Mouse (Mus musculus) heart, adult 10 weeks (tissue): ENCODE measurements around the gene H2-K1. TPM values are rescaled to one million over a fixed set of nuclear protein-coding genes. Genes with fewer than 3 reads are reported as not detected.

Source experiments
- polyA plus RNA-seq: library from polyadenylated mRNA; stranded (reverse); fragments of 350-450 nt; fragmentation: Illumina TruSeq; extraction: RNeasy Lipid Tissue Mini Kit (QIAGEN cat#74804); gene quantifications from one replicate; pipeline ENCODE4 v1.2.3, GENCODE M21; 2014; ENCODE audit warnings: low read depth, low replicate concordance

Gene H2-K1
- 293 TPM for polyA plus RNA-seq

DNA sequence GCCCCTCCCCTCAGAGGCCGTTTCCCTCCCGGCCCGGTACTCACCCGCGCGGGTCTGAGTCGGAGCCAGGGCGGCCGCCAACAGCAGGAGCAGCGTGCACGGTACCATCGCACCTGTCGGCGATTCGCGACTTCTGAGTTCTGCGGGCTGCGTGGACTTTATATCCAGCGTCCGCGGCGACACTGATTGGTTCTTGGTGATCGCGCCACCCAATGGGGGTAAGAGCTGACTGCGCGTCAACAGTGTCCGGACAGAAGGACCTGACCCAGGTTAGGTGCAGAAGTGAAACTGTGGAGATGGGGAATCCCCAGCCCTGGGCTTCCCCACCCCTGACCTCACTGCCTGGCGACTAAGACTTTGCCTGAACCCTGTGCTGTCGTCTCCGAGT, at the start of gene H2-K1:
Gene H2-K1, minus strand, starts transcription at position 198 of the 388 bp plus-strand sequence.

DNA sequence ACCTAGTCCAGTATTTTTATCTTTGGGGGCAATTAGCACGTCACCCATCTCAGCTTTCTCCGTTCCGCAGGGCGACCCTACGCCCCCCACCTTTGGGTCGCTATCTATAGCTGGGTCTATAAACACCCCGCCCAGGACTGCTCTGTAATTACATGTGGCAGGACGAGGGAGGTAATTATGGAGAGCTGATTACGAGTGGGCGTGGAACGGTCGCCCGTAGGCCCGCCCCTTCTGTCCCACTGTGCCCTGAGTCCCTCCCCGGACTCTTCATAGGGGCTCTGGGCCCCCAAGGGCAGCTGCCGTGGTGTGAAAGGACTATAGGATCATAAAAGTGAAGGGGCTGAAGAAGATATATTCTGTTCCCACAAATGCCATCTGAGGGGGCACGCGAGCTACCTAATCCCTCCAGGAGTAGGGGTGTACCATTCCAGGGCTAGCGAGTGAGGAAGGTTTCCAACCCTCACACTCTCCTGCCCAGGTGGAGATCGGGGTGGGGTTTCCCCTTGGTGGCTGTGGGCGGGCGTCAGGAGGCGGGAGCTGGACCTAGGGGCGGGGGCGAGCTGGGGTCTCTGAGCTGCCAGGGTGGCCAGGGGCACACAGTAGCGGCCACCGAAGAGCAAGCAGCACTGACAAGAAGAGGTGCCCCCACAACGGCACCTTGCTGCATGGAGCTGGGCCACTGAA, 38.9 kb upstream of the H2-K1 start, which contains the start of gene Col11a2:
Gene Col11a2, plus strand, starts transcription at position 560 of the 684 bp plus-strand sequence.

DNA sequence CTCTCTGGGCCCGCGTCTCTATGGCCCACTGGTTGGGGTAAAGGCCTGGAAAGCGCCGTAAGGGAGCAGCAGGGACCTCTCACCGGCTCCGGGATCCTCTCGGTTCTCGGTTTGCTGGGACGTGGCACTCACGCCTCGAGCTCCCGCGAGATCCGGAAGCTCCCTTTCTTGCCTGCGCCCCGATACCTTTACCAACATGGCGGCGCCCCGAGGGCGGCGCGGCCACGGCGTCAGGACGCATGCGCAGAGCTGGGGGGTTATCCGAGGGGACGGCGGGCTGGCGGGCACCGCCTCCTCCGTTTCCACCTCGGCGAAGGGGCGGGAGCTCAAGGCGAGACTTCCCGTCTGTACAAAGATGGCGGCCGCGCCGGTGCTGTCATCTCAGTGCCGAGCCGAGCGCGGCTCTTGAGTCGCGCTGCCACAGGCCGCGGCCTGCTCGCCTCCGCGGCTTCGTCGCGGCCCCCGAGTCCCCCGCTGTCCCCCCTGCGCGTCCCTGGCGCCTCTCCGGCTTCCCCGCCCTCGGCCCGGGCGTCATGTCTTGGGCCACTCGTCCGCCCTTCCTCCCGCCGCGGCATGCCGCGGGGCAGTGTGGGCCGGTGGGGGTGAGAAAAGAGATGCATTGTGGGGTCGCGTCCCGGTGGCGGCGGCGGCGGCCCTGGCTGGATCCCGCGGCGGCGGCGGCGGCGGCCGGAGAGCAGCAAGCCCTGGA, 31.5 kb upstream of the H2-K1 start, which contains the start of the genes Slc39a7 and Rxrb:
Gene Slc39a7, minus strand, starts transcription at position 218 of the 709 bp plus-strand sequence.
Gene Rxrb, plus strand, starts transcription at position 348 of the 709 bp plus-strand sequence.

DNA sequence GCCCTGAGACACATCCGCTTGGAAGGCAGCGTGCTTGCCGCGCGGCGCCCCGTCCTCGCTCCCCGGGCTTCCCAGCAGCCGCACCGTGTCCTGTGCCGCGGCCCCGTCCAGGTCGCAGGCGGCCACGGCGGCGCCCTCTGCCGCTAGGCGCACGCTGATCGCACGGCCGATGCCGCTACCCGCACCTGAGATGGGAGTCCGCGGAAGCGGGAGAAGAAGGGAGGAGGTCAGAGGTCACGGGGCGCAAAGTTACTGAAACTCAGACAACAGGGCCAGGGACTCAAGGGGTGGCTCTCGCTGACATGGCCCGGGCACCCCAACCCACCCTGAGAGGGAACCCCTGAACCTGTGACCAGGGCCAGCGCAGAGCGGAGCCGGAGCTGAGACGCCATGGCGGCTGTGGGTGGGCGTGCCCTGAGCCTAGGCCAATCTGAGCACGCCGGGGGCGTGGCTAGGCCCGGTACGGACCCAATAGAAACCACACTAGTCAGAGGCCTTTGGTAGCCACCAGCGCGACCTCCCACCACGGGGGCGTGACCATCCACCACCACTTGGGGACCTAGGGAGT, 27.6 kb upstream of the H2-K1 start, which contains the start of gene H2-Ke6:
Gene H2-Ke6, minus strand, starts transcription at position 405 of the 568 bp plus-strand sequence.

DNA sequence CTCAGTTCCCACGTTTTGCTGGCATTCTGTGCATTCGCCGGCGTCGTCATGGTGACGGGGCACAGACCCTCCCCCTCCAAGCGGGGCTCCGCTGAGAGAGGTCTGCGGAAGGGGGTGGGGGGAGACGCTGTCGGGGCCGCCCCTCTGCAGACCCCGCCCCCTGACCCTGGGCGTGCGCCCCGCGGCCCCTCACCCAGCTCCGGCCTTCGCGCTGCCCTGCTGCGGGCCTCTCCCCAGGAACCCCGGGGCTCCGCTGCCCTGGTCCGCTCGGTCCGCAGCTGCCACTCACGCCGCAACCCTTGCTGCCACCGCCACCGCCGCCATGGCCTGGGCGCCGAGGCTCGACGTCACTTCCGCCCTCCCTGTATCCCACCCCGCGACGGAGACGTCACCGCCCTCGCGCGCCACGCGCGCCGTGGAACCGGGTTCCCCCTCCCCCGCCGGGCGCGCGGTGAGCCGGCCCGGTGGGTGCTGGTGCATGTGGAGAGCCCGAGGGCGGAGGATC, 24.2 kb upstream of the H2-K1 start, which contains the start of gene Ring1:
Gene Ring1, minus strand, starts transcription at position 364 of the 505 bp plus-strand sequence.

DNA sequence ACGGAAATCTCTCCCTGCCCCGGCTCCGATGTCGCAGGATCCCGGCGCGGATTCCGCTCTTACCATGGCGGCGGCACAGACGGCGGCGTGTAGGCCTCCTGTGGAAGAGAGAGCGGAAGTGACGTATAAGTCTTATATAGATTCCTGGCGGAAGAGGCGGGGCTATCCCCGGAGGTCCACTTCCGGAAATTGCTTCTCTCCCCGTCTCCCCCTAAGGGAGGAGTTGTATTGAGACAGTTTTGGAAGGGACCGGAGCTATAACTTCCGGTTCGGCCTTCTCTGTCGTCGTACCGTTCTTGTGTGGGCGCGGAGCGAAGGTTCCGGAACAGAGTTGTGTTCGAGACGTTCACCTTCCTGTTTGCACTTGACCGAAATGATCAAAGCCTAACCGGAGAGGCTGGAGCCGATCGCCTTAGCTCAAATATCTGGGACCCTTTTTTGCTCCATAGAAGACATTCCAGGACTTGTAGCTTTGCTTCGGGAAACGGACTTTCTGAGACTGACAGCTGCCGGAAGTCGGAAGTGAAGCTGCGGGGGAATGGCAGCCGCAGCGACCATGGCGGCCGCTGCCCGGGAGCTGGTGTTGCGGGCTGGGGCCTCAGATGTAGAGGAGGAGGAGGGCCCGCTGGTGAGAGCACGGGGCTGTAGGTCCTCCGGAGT, 44.5 kb downstream of the H2-K1 start, which contains the start of the genes Vps52 and Rps18:
Gene Vps52, plus strand, starts transcription at position 258 of the 660 bp plus-strand sequence.
Gene Rps18, minus strand, starts transcription at position 447 of the 660 bp plus-strand sequence.

DNA sequence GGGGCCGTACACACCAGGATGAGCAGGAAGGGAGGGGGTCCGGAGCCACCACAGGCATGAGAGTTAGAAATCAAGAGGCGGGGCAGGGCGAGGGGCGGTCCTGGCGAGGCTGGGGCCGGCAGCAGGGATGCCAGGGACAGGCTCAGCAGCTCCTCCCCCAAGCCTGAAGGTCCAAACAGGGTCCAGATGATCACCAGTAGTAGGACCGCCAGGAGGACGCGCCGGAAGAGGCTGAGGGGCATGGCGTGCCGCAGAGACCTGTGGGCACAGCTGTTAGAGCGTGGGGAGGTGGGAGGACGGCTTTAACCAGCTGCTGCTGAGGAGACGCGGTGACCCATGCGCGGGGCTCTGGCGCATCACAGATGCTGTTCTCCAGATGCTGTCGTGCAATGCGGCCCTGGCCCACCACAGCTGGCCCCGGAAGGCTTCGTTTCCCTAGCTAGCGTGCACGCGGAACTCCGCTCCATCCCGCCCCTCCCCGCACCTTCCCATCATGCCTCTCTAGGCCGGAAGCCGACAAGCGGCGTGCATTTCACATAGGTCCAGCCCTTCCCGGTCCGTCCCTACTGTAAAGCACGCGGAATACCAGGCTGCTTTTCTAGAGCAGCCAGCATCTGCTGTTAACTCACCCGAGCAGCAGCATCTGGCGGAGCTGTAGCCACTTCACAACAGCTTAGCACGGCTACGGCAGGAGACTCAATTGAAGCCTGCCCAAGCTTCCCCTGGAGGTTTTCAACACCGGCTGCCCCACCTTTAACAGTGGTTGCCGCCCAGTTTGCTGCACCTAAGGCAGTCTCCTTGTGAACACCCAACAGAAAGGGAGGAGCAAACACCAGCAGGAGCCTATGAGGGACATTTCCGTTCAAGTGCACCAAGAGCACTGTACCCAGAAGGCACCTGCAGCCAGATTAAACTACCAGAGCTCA, 48.9 kb downstream of the H2-K1 start, which contains the start of gene B3galt4:
Gene B3galt4, minus strand, starts transcription at position 468 of the 926 bp plus-strand sequence.

Other genes starting within 250 kb of the H2-K1 start
- 199 TPM for gene Rab11b, start 239.8 kb downstream of the H2-K1 start, polyA plus RNA-seq
- gene Angptl4, start 218.5 kb downstream of the H2-K1 start, polyA plus RNA-seq, result 10.0 TPM
- gene Kank3, start 189.8 kb downstream of the H2-K1 start, polyA plus RNA-seq, result 106 TPM
- gene Rps28, start 175.8 kb downstream of the H2-K1 start, polyA plus RNA-seq, result 651 TPM
- gene Ndufa7, start 175.8 kb downstream of the H2-K1 start, polyA plus RNA-seq, result 757 TPM
- gene Cd320, start 157.3 kb downstream of the H2-K1 start, polyA plus RNA-seq, result 28.3 TPM
- not detected for gene Gm7029, start 126.5 kb downstream of the H2-K1 start, polyA plus RNA-seq
- 1.3 TPM for gene Kifc1, start 109.7 kb downstream of the H2-K1 start, polyA plus RNA-seq
- not detected for gene Platr17, start 95.2 kb downstream of the H2-K1 start, polyA plus RNA-seq
- 18.3 TPM for gene Daxx, start 90.9 kb downstream of the H2-K1 start, polyA plus RNA-seq
- 57.6 TPM for gene Tapbp, start 84.4 kb downstream of the H2-K1 start, polyA plus RNA-seq
- 16.8 TPM for gene Zbtb22, start 84.4 kb downstream of the H2-K1 start, polyA plus RNA-seq
- 46.9 TPM for gene Rgl2, start 70.8 kb downstream of the H2-K1 start, polyA plus RNA-seq
- 93.3 TPM for gene Pfdn6, start 60.0 kb downstream of the H2-K1 start, polyA plus RNA-seq
- 8.0 TPM for gene Wdr46, start 59.7 kb downstream of the H2-K1 start, polyA plus RNA-seq
- 2.3 TPM for gene B3galt4, start 48.9 kb downstream of the H2-K1 start, polyA plus RNA-seq
- 36.9 TPM for gene Vps52, start 44.5 kb downstream of the H2-K1 start, polyA plus RNA-seq
- 892 TPM for gene Rps18, start 44.3 kb downstream of the H2-K1 start, polyA plus RNA-seq
- gene Ring1, start 24.3 kb upstream of the H2-K1 start, polyA plus RNA-seq, result 25.6 TPM
- 140 TPM for gene H2-Ke6, start 27.7 kb upstream of the H2-K1 start, polyA plus RNA-seq
- 68.0 TPM for gene Slc39a7, start 31.3 kb upstream of the H2-K1 start, polyA plus RNA-seq
- 42.4 TPM for gene Rxrb, start 31.5 kb upstream of the H2-K1 start, polyA plus RNA-seq
- 1.5 TPM for gene Col11a2, start 39.1 kb upstream of the H2-K1 start, polyA plus RNA-seq
- not detected for gene H2-Oa, start 92.0 kb upstream of the H2-K1 start, polyA plus RNA-seq
- 5.4 TPM for gene H2-DMa, start 119.2 kb upstream of the H2-K1 start, polyA plus RNA-seq
- 78.8 TPM for gene Brd2, start 122.3 kb upstream of the H2-K1 start, polyA plus RNA-seq
- gene H2-DMb2, start 143.0 kb upstream of the H2-K1 start, polyA plus RNA-seq, result 0.99 TPM
- gene H2-DMb1, start 152.7 kb upstream of the H2-K1 start, polyA plus RNA-seq, result 2.1 TPM
- 7.5 TPM for gene Tap1, start 187.2 kb upstream of the H2-K1 start, polyA plus RNA-seq
- 9.3 TPM for gene Psmb9, start 187.4 kb upstream of the H2-K1 start, polyA plus RNA-seq
- 22.3 TPM for gene Psmb8, start 197.4 kb upstream of the H2-K1 start, polyA plus RNA-seq
- 26.4 TPM for gene Tap2, start 203.2 kb upstream of the H2-K1 start, polyA plus RNA-seq
- 1.0 TPM for gene H2-Ob, start 238.6 kb upstream of the H2-K1 start, polyA plus RNA-seq